ENCODE assay signal across 16 mouse cellular contexts in the genomic region with DNA sequence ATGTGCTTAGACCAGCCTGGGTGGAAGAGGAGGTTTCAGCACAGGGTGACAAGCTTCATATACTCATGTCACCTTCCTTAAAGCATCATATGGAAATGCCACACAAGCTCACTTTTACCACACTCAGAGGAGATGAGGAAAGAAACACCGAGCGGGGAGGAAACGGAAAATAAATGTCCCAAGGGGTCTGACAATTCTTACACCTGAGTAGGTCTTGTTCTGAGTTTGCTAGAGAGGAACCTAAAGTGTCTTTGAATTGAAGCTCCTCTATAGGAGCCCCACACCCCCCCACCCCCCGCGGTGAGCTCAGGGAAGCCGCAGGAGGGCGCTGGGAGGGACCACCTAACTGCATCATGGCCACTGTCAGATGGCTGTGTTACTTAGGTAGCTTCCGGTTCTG.
"Had no signal": no experiment of that assay in that cellular context is flagged by ENCODE, and none has a peak within 500 bp of the region (broad histone marks: within the 10 kb centered on the region; RNA-seq: fewer than 3 reads in every experiment).

No protein-coding gene starts in this region.

- H3K9me3 ChIP-seq: limb, embryonic 10.5 days; liver, embryonic 15.5 days; midbrain, embryonic 15.5 days; neural tube, embryonic 13.5 days had no signal

- H3K27ac ChIP-seq: left cerebral cortex, adult 2 months; limb, embryonic 10.5 days; liver, embryonic 15.5 days; macrophage; midbrain, embryonic 15.5 days; neural tube, embryonic 13.5 days had no signal

- H3K27me3 ChIP-seq: liver, embryonic 15.5 days; megakaryocyte, embryonic 14.5 days; midbrain, embryonic 15.5 days; neural tube, embryonic 13.5 days had no signal

- H3K9ac ChIP-seq: liver, embryonic 15.5 days; midbrain, embryonic 15.5 days; neural tube, embryonic 13.5 days had no signal

- H3K4me1 ChIP-seq: limb, embryonic 10.5 days; liver, embryonic 15.5 days; megakaryocyte, embryonic 14.5 days; midbrain, embryonic 15.5 days; neural tube, embryonic 13.5 days had no signal

- H3K36me3 ChIP-seq: limb, embryonic 10.5 days; liver, embryonic 15.5 days; midbrain, embryonic 15.5 days; neural tube, embryonic 13.5 days had no signal

- H3K4me2 ChIP-seq: liver, embryonic 11.5 days; liver, embryonic 15.5 days; midbrain, embryonic 11.5 days; midbrain, embryonic 15.5 days; neural tube, embryonic 13.5 days had no signal

- H3K4me3 ChIP-seq: left cerebral cortex, adult 2 months; limb, embryonic 10.5 days; liver, embryonic 15.5 days; megakaryocyte, embryonic 14.5 days; midbrain, embryonic 15.5 days; neural tube, embryonic 13.5 days had no signal

- DNase-seq: kidney, adult 8-10 months; kidney, postnatal 25 days; lung, adult 2 months; lung, postnatal 10 days; right cerebral cortex, adult 18-20 months; right cerebral cortex, postnatal 25 days; thymus, postnatal 4 days had no signal
